Mouse (Mus musculus): Measurements from ENCODE around the gene Tmem217. TPM values are rescaled to one million over a fixed set of nuclear protein-coding genes. Genes with fewer than 3 reads are reported as not detected.

Tmem217 gene
- polyA plus RNA-seq, 1 experiment from 2014 or later, result 0.51 TPM

GRCm38 (mm10) chr17:29513044-29513730, 39.0 kb downstream of the Tmem217 start:
- DNase-seq (ENCODE audit: low spot score), result peak; percentile 93
- peak; percentile 83 for ATAC-seq (replicated peaks; ENCODE audit: low FRiP score, low read depth)
- no peaks in the 10 kb centered on the region for H3K4me1 ChIP-seq (replicated peaks; ENCODE audit: insufficient read depth, low read length)
- 37% methylated on average over 13 of the region's 13 CpGs for WGBS
- no peak overlapping the region for H3K27ac ChIP-seq
- no peak overlapping the region for H3K4me2 ChIP-seq (ENCODE audit: low read length)
- no peaks in the 10 kb centered on the region for H3K36me3 ChIP-seq (ENCODE audit: insufficient read depth, low read length)
- no peak overlapping the region for H3K9ac ChIP-seq (ENCODE audit: low read depth, low read length)
- H3K4me3 ChIP-seq (replicated peaks; ENCODE audit: low read depth, low read length), result no peak overlapping the region
- H3K27me3 ChIP-seq (ENCODE audit: insufficient read depth, low read length), result no peaks in the 10 kb centered on the region
- peak; percentile 85 for TF ChIP-seq CTCF (IDR thresholded peaks at IDR 0.05; ENCODE audit: low read depth)
- no peaks in the 10 kb centered on the region for H3K9me3 ChIP-seq (replicated peaks; ENCODE audit: low read length)

- Histone ChIP-seq H3K36me3 (ENCODE audit: insufficient read depth, low read length) (no peaks in the 10 kb centered on the region), H3K9ac (ENCODE audit: low read depth, low read length) (no peak overlapping the region), H3K4me2 (ENCODE audit: low read length) (no peak overlapping the region), H3K27ac (no peak overlapping the region), H3K27me3 (ENCODE audit: insufficient read depth, low read length) (no peaks in the 10 kb centered on the region), H3K9me3 (replicated peaks; ENCODE audit: low read length) (no peaks in the 10 kb centered on the region), H3K4me1 (replicated peaks; ENCODE audit: insufficient read depth, low read length) (no peaks in the 10 kb centered on the region), H3K4me3 (replicated peaks; ENCODE audit: low read depth, low read length) (no peak overlapping the region)
- ATAC-seq (replicated peaks; ENCODE audit: low FRiP score, low read depth), result no peak
- TF ChIP-seq CTCF (IDR thresholded peaks at IDR 0.05; ENCODE audit: low read depth), result no peak
- no peak for DNase-seq (ENCODE audit: low spot score)
- WGBS, result 41% methylated on average over 8 of the region's 8 CpGs
Observed at GRCm38 (mm10) chr17:29510691-29511090, 41.5 kb downstream of the Tmem217 start.

DNA sequence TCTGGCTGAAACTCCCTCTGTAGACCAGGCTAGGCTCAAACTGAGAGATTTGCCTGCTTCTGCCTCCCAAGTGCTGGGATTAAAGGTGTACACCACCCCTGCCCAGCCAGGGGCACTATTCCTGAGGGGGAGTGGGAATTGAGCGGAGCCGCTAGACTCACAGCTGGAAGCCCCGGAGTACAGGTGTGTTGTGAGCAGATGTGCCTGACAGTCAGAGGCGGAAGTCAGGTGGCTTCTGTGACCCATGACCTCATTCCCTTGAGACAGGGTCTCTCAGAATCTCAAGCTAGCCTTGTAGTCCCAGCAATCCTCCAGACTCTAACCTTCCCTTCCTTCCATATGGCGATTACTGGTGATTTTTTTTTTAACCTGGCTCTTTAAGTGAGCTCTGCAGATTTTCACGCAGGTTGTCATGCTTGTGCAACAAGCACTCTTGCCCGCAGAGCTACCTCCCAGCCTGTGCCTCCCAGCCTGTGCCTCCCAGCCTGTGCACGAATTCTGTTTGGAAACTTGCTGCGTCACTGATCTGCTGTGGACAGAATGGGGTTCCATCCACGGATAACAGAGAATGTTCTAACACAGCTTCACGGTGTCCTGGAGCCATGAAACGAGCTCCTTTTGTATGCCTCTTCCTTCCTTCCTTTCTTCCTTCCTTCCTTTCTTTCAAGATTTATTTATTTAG, 43.1 kb downstream of the Tmem217 start:
- no peak for ATAC-seq (replicated peaks; ENCODE audit: low FRiP score, low read depth)
- Histone ChIP-seq H3K4me1 (replicated peaks; ENCODE audit: insufficient read depth, low read length) (no peaks in the 10 kb centered on the region), H3K27ac (no peak overlapping the region), H3K9ac (ENCODE audit: low read depth, low read length) (no peak overlapping the region), H3K4me2 (ENCODE audit: low read length) (no peak overlapping the region), H3K27me3 (ENCODE audit: insufficient read depth, low read length) (no peaks in the 10 kb centered on the region), H3K9me3 (replicated peaks; ENCODE audit: low read length) (no peaks in the 10 kb centered on the region), H3K36me3 (ENCODE audit: insufficient read depth, low read length) (no peaks in the 10 kb centered on the region), H3K4me3 (replicated peaks; ENCODE audit: low read depth, low read length) (no peak overlapping the region)
- TF ChIP-seq CTCF (IDR thresholded peaks at IDR 0.05; ENCODE audit: low read depth), result no peak
- 76% methylated on average over 12 of the region's 12 CpGs for WGBS
- no peak for DNase-seq (ENCODE audit: low spot score)

GRCm38 (mm10) chr17:29503700-29504099, 48.5 kb downstream of the Tmem217 start:
- H3K4me3 ChIP-seq (replicated peaks; ENCODE audit: low read depth, low read length), result no peak overlapping the region
- H3K4me1 ChIP-seq (replicated peaks; ENCODE audit: insufficient read depth, low read length), result 0 out of 2 replicates have a peak, but pooled peaks cover 11% of the 10 kb centered on the region
- no peaks in the 10 kb centered on the region for H3K36me3 ChIP-seq (ENCODE audit: insufficient read depth, low read length)
- H3K27ac ChIP-seq, result no peak overlapping the region
- no peak overlapping the region for H3K9ac ChIP-seq (ENCODE audit: low read depth, low read length)
- H3K27me3 ChIP-seq (ENCODE audit: insufficient read depth, low read length), result no peaks in the 10 kb centered on the region
- TF ChIP-seq CTCF (IDR thresholded peaks at IDR 0.05; ENCODE audit: low read depth), result peak; percentile 53
- H3K4me2 ChIP-seq (ENCODE audit: low read length), result peak overlapping the region; percentile 50; the same call in 1 of the 2 replicates
- WGBS, result 81% methylated on average over 5 of the region's 5 CpGs
- ATAC-seq (replicated peaks; ENCODE audit: low FRiP score, low read depth) (no peak), DNase-seq (ENCODE audit: low spot score) (no peak)
- H3K9me3 ChIP-seq (replicated peaks; ENCODE audit: low read length), result no peaks in the 10 kb centered on the region

GRCm38 (mm10) chr17:29502669-29503665, 49.2 kb downstream of the Tmem217 start:
- Histone ChIP-seq H3K36me3 (ENCODE audit: insufficient read depth, low read length) (no peaks in the 10 kb centered on the region), H3K4me3 (replicated peaks; ENCODE audit: low read depth, low read length) (peak overlapping the region; percentile 7), H3K4me2 (ENCODE audit: low read length) (peak overlapping the region; percentile 50), H3K4me1 (replicated peaks; ENCODE audit: insufficient read depth, low read length) (0 out of 2 replicates have a peak, but pooled peaks cover 11% of the 10 kb centered on the region), H3K27me3 (ENCODE audit: insufficient read depth, low read length) (no peaks in the 10 kb centered on the region), H3K27ac (no peak overlapping the region; the same call in 1 of the 2 replicates), H3K9me3 (replicated peaks; ENCODE audit: low read length) (no peaks in the 10 kb centered on the region), H3K9ac (ENCODE audit: low read depth, low read length) (peak overlapping the region; percentile 24; the same call in 1 of the 2 replicates)
- ATAC-seq (replicated peaks; ENCODE audit: low FRiP score, low read depth) (no peak), DNase-seq (ENCODE audit: low spot score) (peak; percentile 56)
- no peak for TF ChIP-seq CTCF (IDR thresholded peaks at IDR 0.05; ENCODE audit: low read depth)
- 7% methylated on average over 32 of the region's 32 CpGs for WGBS

All from kidney, postnatal 0 days (tissue).